Mouse (Mus musculus) CH12.LX (cell line): ENCODE results near the gene Ect2l. TPM values are rescaled to one million over a fixed set of nuclear protein-coding genes. Genes with fewer than 3 reads are reported as not detected.

ENCODE experiments used
- DNase-seq: peaks from one replicate; pipeline ENCODE4 v3.0.0-alpha.2; 2013; ENCODE audit errors: extremely low read depth
- H3K27ac ChIP-seq: 2 replicates; pipeline ENCODE4 v1.5.1; 2012; ENCODE audit warnings: low read depth, mild to moderate bottlenecking, control low read depth, moderate library complexity; ENCODE audit not compliant: insufficient read depth
- H3K27me3 ChIP-seq: replicated peaks from 2 replicates; pipeline ENCODE3; 2012; ENCODE audit warnings: inconsistent platforms
- H3K36me3 ChIP-seq, 2 experiments: replicated peaks in 1 of 2; 2 replicates each; pipeline versions ENCODE3 to v1.6.1; 2012; ENCODE audit warnings: inconsistent platforms in 1 of 2, low read length in 1 of 2, mild to moderate bottlenecking in 1 of 2, mixed read lengths in 1 of 2, moderate library complexity in 1 of 2; ENCODE audit not compliant: control insufficient read depth in 1 of 2, insufficient read depth in 1 of 2
- H3K4me1 ChIP-seq, 2 experiments: 2 replicates each; pipeline ENCODE4 v1.6.1; 2012; ENCODE audit warnings: inconsistent platforms in 1 of 2, moderate library complexity in 1 of 2; ENCODE audit not compliant: insufficient read depth in 2 of 2, control insufficient read depth in 1 of 2
- H3K4me2 ChIP-seq: 2 replicates; pipeline ENCODE4 v1.6.1; 2012; ENCODE audit warnings: low read depth, mild to moderate bottlenecking, control low read depth; ENCODE audit not compliant: poor library complexity, insufficient read depth, severe bottlenecking
- H3K4me3 ChIP-seq, 3 experiments: fragments of 150-350 bp in 1 of 3; sonication (generic) in 1 of 3; replicated peaks in 1 of 3; 2 replicates each; pipeline versions ENCODE3 to v1.5.1; 2011 to 2012; ENCODE audit warnings: low read depth in 2 of 3, low read length in 2 of 3, mild to moderate bottlenecking in 2 of 3, moderate library complexity in 2 of 3, control low read depth in 1 of 3, improper control_type of control experiment in 1 of 3, inconsistent platforms in 1 of 3, mixed read lengths in 1 of 3; ENCODE audit not compliant: poor library complexity in 1 of 3
- H3K79me2 ChIP-seq: replicated peaks from 2 replicates; pipeline ENCODE4 v1.6.1; 2012; ENCODE audit warnings: mild to moderate bottlenecking, moderate library complexity; ENCODE audit not compliant: control insufficient read depth, poor library complexity, insufficient read depth, severe bottlenecking; ENCODE audit errors: extremely low read depth
- H3K9ac ChIP-seq: 2 replicates; pipeline ENCODE4 v1.6.1; 2012; ENCODE audit warnings: low read depth, mild to moderate bottlenecking, control low read depth, moderate library complexity; ENCODE audit not compliant: insufficient read depth
- H3K9me3 ChIP-seq: replicated peaks from 2 replicates; pipeline ENCODE3; 2012; ENCODE audit warnings: low read length, inconsistent platforms, mixed read lengths
- BHLHE40 ChIP-seq: IDR thresholded peaks from 2 replicates; pipeline ENCODE4 v1.6.1; 2011; ENCODE audit warnings: mild to moderate bottlenecking, low read depth, low read length, improper control_type of control experiment
- ELF1 ChIP-seq: IDR thresholded peaks from 2 replicates; pipeline ENCODE4 v1.6.1; 2014; ENCODE audit warnings: low read depth, mild to moderate bottlenecking, inconsistent platforms, low read length, improper control_type of control experiment
- EP300 ChIP-seq: IDR thresholded peaks from 2 replicates; pipeline ENCODE4 v1.6.1; 2011; ENCODE audit warnings: low read length, improper control_type of control experiment
- ETS1 ChIP-seq: conservative IDR thresholded peaks from 2 replicates; pipeline ENCODE4 v1.6.1; 2012; ENCODE audit warnings: low read depth, mild to moderate bottlenecking, inconsistent platforms, low read length, improper control_type of control experiment, moderate library complexity
- GABPA ChIP-seq: IDR thresholded peaks from 2 replicates; pipeline ENCODE4 v1.6.1; 2012; ENCODE audit warnings: low read depth, low read length, improper control_type of control experiment, inconsistent platforms; ENCODE audit not compliant: insufficient replicate concordance
- IRF4 ChIP-seq: IDR thresholded peaks from 2 replicates; pipeline ENCODE4 v1.6.1; 2014; ENCODE audit warnings: low read depth, mild to moderate bottlenecking, inconsistent platforms, low read length, improper control_type of control experiment
- JUN ChIP-seq: IDR thresholded peaks from 2 replicates; pipeline ENCODE4 v1.6.1; 2011; ENCODE audit warnings: low read depth, mild to moderate bottlenecking, low read length, improper control_type of control experiment, moderate library complexity; ENCODE audit not compliant: insufficient read depth
- KAT2A ChIP-seq: IDR thresholded peaks from 2 replicates; pipeline ENCODE4 v1.6.1; 2012; ENCODE audit warnings: low read length, improper control_type of control experiment, inconsistent platforms; ENCODE audit not compliant: insufficient replicate concordance
- MAFK ChIP-seq: IDR thresholded peaks from 2 replicates; pipeline ENCODE4 v1.6.1; 2011; ENCODE audit warnings: low read length, improper control_type of control experiment; ENCODE audit not compliant: insufficient replicate concordance
- MAX ChIP-seq: IDR thresholded peaks from 2 replicates; pipeline ENCODE4 v1.6.1; 2011; ENCODE audit warnings: low read length, improper control_type of control experiment
- MAZ ChIP-seq: IDR thresholded peaks from 2 replicates; pipeline ENCODE4 v1.6.1; 2012; ENCODE audit warnings: low read depth, mild to moderate bottlenecking, inconsistent platforms, low read length, improper control_type of control experiment, moderate library complexity
- NELFE ChIP-seq: IDR thresholded peaks from 2 replicates; pipeline ENCODE4 v1.6.1; 2011; ENCODE audit warnings: low read depth, low read length, improper control_type of control experiment
- NRF1 ChIP-seq: IDR thresholded peaks from 2 replicates; pipeline ENCODE4 v1.6.1; 2014; ENCODE audit warnings: low read depth, mild to moderate bottlenecking, inconsistent platforms, low read length, improper control_type of control experiment, moderate library complexity
- PAX5 ChIP-seq: IDR thresholded peaks from 2 replicates; pipeline ENCODE4 v1.6.1; 2012; ENCODE audit warnings: low read length, inconsistent platforms, mixed read lengths
- POLR2A ChIP-seq: IDR thresholded peaks from 2 replicates; pipeline ENCODE4 v1.6.1; 2011; ENCODE audit warnings: low read depth, mild to moderate bottlenecking, improper control_type of control experiment, low read length
- RCOR1 ChIP-seq: conservative IDR thresholded peaks from 2 replicates; pipeline ENCODE4 v1.6.1; 2012; ENCODE audit warnings: low read depth, mild to moderate bottlenecking, inconsistent platforms, low read length, improper control_type of control experiment
- TCF12 ChIP-seq: IDR thresholded peaks from 2 replicates; pipeline ENCODE4 v1.6.1; 2014; ENCODE audit warnings: low read depth, mild to moderate bottlenecking, inconsistent platforms, low read length, improper control_type of control experiment
- USF2 ChIP-seq: conservative IDR thresholded peaks from 2 replicates; pipeline ENCODE4 v1.6.1; 2011; ENCODE audit warnings: low read depth, low read length, improper control_type of control experiment
- ZKSCAN1 ChIP-seq: IDR thresholded peaks from 2 replicates; pipeline ENCODE4 v1.6.1; 2012; ENCODE audit warnings: low read depth, inconsistent platforms, low read length, improper control_type of control experiment, borderline replicate concordance
- ZMIZ1 ChIP-seq: IDR thresholded peaks from 2 replicates; pipeline ENCODE4 v1.6.1; 2012; ENCODE audit warnings: low read depth, mild to moderate bottlenecking, inconsistent platforms, low read length, improper control_type of control experiment
- dilution Hi-C: fragments of 300-500 bp; cut with MboI; formaldehyde crosslinking; loops from 2 replicates; pipeline ENCODE4 v1.14.3; 2020; ENCODE audit warnings: low sequenced_read_pairs; ENCODE audit not compliant: extremely low pct_unique_long_range_greater_than_20kb, extremely low pct_ligation_motif_present
- in situ Hi-C: fragments of 300-500 bp; cut with MboI; formaldehyde crosslinking; loops from 3 replicates; pipeline ENCODE4 v1.14.3; 2019; ENCODE audit warnings: low sequenced_read_pairs, low pct_ligation_motif_present, low pct_unique_long_range_greater_than_20kb, mixed read lengths
- polyA plus RNA-seq: library from polyadenylated mRNA; unstranded; fragments of >175 nt; gene quantifications from 2 replicates; pipeline ENCODE4 v1.2.1, GENCODE M21; 2012; ENCODE audit warnings: low read depth; ENCODE audit not compliant: insufficient read length
- total RNA-seq, 2 experiments: library from RNA; depleted of rRNA; stranded (reverse); fragments of 300-350 nt in 1 of 2; fragments of >200 nt in 1 of 2; gene quantifications; 2 replicates each; pipeline ENCODE4 v1.2.3; 2012 to 2014

Gene Ect2l
- total and polyA plus RNA-seq, 3 experiments, result not detected

GRCm38 (mm10) chr10:18177304-18177703 lies 33.4 kb downstream of the Ect2l start:
- Histone ChIP-seq H3K27ac (no peak overlapping the region), H3K9me3 (no peaks in the 10 kb centered on the region)
- in situ Hi-C loops, result no loop called here

GRCm38 (mm10) chr10:18176722-18177121 lies 34.0 kb downstream of the Ect2l start:
- no peaks in the 10 kb centered on the region for H3K79me2 ChIP-seq
- TF ChIP-seq PAX5 (no peak), GABPA (no peak), EP300 (no peak), RCOR1 (no peak), ZKSCAN1 (no peak), BHLHE40 (no peak), ELF1 (no peak), KAT2A (no peak), ETS1 (no peak), MAZ (no peak), POLR2A (no peak), MAFK (no peak), IRF4 (no peak)
- no peak overlapping the region for H3K27ac ChIP-seq
- dilution Hi-C loops, result no loop called here
- H3K4me1 ChIP-seq, result peaks cover 5 to 18% of the 10 kb centered on the region in 2 experiments
- in situ Hi-C loops, result no loop called here
- DNase-seq, result no peak
- no peak overlapping the region for H3K4me3 ChIP-seq
- no peak overlapping the region for H3K9ac ChIP-seq
- H3K9me3 ChIP-seq, result no peaks in the 10 kb centered on the region
- H3K27me3 ChIP-seq, result no peaks in the 10 kb centered on the region
- H3K4me2 ChIP-seq, result peak overlapping the region; percentile 22; the same call in 1 of the 2 replicates
- no peaks in the 10 kb centered on the region for H3K36me3 ChIP-seq

More at GRCm38 (mm10) chr10:18177304-18177703, 33.4 kb downstream of the Ect2l start:
- no peaks in the 10 kb centered on the region for H3K27me3 ChIP-seq
- no peak overlapping the region for H3K4me3 ChIP-seq
- no peaks in the 10 kb centered on the region for H3K36me3 ChIP-seq
- TF ChIP-seq JUN (no peak), MAX (no peak), NELFE (no peak), USF2 (no peak), ZMIZ1 (no peak), IRF4 (no peak), NRF1 (no peak), ETS1 (no peak), TCF12 (no peak)
- peaks cover 5 to 18% of the 10 kb centered on the region in 2 experiments for H3K4me1 ChIP-seq
- DNase-seq, result no peak
- H3K79me2 ChIP-seq, result no peaks in the 10 kb centered on the region
- no peak overlapping the region for H3K4me2 ChIP-seq
- no peak overlapping the region for H3K9ac ChIP-seq
- dilution Hi-C loops, result no loop called here
